Mouse (Mus musculus) frontal cortex, postnatal 14 days (tissue): ENCODE results near the gene Gm44973.
"Not testable (repeated sequence)": the region's sequence is repeated elsewhere in the genome, so short reads cannot be mapped to it uniquely, and the experiment has no call there.

Experiments used
- DNase-seq, 2 experiments: peaks; one replicate each; pipeline ENCODE4 v3.0.0; 2022; ENCODE audit warnings: low spot score in 2 of 2

Gene Gm44973

DNA sequence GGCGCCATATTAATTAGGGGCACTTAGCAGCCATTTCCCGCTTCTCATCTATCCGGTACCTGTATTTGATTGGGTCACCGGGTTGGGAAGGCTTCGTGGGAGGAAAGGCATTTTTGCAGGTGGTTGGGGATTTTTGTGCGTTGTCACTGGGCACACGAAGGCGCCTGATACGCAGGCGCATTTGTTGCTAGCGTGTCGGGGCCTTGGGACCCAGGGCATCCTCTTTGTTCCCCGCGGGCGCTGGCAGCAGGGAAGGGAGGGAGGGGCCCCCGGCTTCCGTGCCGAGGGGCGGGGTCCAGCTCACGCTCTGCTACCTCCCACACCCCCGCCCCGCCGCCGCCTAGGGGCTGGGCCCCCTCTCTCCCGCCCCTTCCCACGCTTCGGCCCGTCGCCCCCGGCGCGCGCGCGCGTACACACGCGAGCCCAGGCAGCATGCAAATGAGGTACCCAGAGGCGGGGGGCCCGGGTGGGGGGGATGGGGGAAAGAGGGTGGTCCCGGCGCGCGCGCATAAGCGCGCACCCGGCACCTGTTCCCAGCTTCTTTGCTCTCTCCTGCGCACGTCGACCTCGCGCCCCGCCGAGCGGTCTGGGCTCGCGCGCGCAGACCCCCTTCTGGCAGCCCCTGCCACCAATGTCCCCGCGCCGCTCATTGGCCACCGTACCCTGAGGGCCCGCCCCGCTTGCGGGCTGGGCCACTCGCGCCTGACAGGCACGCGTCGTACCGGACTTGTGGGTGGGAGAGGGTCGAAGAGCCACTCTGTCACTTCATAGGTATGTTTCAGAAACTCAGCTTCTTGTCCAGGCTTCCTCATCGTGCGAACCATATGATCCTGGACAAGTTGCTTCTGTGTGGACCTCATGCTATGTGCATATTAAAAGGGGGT, at the start of gene Gm44973:
Gm44973 (plus strand) TSS at position 379 of the 884 bp plus-strand sequence.
- DNase-seq, result peak; percentile 86 to 91

DNA sequence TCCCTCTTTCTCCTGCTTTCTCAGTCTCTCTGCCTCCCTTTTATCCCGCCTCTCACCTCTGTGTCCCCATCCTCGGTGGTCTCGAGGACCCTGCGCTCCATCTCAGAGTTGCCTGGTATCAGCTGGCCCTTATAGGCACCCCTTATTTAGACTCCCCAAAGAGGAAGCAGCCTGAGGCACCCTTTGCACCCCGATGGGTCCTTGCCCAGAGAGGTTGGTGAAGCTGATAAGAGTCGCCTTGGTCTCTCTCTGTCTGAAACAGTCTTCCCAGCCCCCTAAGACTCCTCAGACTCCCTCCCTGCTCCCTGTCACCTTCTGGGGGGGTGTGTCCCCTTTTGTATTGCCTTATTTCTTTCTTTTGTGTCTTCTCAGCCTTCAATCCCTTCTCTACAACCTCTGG, 44.2 kb upstream of the Gm44973 start, which contains the start of gene Sbk3:
Sbk3 (minus strand) TSS at position 101 of the 400 bp plus-strand sequence.
- DNase-seq, result no peak

DNA sequence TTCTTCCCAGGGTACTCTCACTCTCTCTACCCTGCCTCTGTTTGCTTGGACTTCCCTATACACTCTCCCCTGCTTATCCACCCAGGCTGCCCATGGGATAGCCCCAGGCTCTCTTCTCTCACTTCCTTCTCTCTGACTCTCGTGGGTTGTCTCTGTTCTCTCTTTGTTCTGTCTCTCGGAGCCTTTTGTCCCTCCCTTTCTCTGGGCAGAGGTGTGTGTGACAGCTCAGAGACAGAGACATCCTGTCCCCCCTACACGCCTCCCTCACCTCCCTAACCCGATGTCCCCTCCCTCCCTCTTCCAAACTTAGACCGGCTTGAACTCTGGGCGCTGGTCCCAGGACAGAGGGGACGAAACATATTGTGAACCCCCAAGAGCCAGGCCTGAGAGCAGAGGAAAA, 43.6 kb upstream of the Gm44973 start:
- DNase-seq, result no peak

DNA sequence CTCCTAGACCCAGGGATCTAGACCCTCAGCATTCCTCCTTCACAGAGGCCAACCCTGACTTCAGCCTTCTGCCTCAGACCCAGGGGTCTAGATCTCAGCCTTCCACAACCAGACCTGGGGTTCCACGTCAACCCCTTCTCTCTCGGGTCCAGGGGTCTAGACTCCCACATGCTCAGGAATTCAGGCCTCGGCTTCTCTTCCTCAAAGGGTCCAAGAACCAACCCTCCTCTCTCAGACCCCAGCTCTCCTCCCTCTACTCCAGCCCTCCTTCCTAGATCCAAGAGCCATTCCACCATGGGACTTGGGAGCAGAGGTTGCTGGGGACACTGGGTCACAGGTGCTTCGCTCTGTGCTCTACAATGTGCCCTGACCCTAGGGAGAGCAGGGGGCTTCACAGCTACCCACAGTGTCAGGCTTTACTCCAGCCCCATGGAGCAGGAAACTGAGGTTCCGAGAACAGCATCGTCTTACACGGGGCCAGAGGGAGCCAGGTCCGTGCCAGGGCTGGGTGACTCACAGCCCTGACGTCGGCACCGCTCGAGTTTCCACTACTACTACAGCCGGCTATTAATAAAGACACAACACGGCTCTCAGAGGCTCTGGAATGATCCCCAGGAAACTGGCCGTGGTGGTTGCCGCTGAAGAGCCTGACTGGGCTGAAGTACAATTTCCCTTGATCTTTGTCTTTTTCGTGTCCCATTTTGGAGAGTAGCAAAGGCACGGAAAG, 42.8 kb upstream of the Gm44973 start:
- DNase-seq, result no peak

DNA sequence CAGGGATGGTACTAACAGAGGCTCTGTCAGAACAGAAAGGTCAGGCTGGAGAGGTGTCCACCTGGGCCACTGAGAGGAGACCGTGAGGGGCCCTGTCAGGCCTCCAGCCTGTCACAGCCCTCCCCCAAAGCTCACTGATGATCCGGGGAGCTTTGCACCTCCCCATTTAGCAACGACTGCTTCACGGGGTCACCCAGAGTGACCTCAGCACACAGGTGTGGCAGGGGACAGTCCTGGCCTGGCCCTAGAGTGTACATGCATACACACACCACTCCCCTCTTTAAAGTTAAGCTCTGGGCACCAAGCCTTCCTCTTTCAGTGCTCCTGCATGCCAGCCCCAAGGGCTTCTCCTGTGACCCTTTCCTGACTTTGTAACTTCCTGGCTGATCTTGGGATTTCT, 39.8 kb upstream of the Gm44973 start:
- DNase-seq, result no peak

DNA sequence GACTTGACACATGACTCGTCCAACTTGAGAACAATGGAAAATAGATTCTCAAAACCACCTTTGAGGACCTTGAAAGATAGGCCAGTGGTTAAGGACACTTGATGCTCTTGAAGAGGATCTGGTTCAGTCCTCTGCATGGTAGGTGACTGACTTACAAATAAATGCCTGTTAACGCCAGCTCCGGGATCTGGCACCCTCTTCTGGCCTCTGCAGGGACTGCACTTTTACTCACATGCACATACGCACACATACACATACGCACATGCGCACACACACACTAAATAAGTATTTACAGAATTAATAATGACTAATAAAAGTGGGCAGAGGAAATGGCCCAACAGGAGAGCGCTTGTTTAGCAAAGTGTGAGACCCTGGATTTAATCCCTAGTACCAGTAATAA, 38.5 kb upstream of the Gm44973 start:
- no peak for DNase-seq

DNA sequence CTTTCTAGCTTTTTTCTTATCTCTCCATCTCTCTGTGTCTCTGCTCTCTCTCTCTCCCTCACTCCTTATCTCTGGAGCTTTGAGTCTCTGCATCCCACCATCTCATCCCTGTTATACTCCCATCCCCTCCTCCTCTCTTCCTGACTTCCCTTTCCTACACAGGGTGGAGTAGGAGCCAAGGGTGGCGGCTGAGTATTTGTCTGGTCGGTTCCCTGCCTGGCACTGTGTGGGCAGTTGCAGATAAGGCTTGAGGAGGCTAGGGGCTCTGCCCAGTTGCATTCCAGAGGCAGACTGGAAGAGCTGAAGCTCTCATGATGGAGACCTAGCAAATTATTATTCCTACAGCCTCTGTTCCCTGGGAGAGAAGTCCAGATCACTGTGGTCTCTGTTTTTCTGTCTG, 27.0 kb upstream of the Gm44973 start:
- DNase-seq, result no peak

DNA sequence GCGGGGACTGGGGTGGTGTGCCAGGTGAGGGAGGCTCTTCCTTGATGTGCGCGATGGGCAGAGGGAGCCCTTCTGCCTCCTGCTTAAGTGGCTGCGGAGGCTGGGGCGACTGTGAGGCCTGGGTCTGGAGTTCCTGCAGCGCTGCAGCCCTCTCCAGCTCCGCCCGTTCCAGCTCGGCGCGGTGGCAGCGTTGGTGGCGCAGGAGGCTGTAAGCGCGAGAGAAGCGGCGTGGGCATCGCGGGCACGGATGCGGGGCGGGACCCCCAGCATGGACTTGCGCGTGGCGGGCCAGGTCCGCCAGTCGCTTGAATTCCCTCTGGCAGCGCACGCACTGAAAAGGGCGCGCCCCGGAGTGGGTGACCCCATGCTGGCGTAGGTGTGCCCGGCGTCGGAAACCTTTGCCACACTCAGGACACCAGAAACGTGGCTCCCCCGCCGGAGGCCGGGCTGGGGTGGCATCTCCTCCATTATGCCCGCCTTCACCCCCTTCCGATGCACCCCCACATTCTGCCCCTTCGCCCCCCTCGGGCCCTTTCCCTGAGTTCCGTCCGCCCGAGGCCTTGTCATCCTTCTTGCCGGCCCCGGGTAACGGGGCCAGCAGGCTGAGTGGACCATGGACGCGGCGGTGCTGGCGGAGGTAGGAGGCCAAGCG, 21.8 kb upstream of the Gm44973 start:
- no peak for DNase-seq

DNA sequence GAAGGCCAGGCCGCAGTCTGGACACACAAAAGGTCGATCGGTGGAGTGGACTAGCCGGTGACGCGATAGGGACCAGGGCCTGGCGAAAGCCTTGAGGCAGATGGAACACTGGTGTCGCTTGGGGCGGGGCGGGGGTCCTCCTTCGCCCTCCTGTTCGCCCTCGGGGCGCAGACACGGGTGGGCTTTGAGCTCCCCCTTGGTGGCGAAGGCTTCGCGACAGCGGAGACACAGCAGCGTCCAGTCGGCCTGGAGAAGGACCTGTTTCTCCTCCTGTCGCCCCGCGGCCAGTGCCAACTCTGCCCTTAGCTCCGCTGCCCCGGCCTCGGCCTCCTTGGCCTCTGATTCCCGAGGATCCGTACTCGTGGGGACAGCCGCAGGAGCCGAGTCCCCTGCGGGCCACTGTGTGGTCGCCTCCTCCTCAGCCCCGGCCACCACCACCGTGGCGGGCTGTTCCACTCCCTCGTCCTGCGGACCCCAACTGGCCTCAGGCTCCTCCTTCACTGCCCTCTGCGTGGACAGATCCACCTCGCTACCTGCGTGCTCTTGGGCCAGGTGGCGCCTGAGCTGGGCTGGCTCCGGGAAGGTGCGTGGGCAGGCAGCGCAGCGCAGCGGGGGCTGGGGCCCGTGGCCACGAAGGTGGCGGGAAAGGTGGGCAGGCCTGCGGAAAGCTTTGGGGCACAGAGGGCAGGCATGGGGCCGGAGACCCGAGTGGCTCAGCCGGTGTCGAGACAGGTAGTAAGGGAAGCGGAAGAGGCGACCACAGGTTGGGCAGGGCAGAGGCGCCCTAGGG, 21.1 kb upstream of the Gm44973 start:
- DNase-seq, result no peak

DNA sequence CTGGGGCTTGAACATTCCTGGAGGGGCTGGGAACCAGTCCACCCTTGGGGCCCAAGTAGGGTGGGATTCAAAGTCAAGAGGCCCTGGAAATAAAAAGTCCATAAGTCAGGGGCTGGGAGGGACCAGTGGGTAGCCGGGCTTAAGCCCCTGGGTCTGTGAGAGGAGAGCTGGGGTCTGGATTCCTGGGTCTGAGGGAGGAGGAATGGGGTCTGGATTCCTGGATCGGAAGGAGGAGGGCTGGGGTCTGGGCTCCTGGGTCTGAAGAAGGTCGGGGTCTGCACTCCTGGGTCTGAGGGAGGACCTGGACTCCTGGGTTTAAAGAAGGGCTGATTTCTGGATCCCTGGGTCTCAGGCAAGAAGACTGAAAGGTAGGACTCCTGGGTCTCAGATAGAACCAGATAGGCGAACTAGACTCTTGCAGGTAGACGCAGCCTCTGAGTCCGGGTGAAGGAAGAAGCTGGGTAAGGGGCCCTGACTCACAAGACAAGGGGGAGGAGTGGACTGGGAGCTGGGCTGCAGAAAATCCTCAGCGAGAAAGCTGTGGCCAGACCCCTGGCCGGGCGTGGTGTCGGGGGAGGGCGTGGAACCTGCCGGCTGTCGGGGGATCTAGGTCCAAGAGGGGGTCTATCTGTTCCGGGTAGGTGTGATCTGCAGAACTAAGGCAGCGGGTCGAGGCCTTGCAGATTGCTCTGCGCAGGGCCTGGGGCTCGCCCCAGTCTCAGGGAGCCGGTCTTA, 19.9 kb upstream of the Gm44973 start:
- DNase-seq, result no peak

DNA sequence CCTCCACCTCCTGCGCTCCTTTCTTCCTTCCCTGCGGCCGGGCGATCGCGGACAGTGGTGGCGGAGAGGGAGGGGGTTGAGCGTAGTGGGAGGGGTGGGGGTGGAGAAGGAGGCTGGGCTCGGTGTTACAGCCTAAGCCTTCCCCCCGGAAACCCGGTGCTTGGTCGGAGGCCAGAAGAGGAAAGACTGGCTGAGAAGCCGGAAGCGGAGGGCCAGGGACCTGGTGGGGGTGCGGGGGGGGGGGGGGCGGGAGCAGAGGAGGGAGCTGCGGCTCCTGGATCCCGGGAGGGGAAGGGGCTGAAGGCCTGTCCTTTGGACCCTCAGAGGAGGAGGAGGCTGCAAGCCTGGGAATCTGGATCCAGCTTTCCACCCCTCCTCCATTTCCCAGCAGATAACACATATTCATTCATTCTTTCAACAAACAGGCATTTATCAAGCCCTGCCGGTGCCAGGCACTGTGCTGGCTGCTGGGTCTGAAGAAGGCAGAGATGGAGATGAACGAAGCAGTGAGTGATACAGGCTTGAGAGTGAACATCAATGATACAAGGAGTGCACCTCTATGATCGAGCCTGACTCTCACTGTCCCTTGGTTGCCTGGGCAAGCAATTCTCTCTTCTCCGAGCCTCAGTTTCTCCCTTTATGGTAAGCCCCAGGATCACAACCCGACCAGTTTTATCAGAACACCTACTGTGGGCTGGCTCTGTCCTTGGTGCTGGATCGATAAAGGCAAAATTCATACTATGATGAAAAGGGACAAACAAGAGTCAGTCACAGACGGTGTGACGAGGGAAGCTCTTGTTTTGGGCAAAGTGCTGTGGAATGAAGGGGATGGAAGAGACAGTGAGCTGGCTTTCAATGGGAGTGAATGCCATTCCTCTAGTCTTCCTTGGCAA, 19.0 kb upstream of the Gm44973 start, which contains the start of gene Zfp579:
Zfp579 (minus strand) TSS at position 156 of the 893 bp plus-strand sequence.
- DNase-seq, result peak; percentile 83 to 89

DNA sequence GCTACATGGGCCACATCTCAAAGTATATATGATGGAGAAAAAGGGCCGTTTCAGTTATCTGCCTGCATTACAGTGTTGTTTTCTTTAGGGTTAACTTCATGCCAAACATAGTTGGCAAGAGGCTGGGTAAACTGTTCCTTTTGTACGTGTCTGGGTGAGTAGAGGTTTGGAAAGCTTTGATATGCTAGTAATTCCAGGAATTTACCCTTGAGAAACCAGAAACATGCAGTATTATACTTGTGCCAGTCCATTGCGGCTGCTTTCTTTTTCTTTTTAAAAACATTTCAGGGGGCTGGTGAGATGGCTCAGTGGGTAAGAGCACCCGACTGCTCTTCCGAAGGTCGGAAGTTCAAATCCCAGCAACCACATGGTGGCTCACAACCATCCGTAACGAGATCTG, 18.4 kb upstream of the Gm44973 start:
- no peak for DNase-seq

DNA sequence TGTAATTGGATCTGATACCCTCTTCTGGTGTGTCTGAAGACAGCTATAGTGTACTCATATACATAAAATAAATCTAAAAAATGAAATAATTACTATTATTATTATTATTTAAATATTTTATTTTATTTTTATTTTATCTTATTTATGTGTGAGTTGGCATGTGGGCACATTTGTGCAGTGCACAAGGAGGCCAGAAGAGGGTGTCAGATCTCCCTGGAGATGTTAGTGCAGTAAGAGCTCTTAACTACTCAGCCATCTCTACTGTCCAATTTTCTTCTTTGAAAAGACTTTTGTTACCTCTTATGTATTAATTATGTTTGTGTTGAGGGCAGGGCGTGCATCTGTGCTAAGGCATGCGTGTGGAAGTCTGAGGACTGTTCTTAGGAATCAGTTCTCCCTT, 15.4 kb upstream of the Gm44973 start:
- no peak for DNase-seq

DNA sequence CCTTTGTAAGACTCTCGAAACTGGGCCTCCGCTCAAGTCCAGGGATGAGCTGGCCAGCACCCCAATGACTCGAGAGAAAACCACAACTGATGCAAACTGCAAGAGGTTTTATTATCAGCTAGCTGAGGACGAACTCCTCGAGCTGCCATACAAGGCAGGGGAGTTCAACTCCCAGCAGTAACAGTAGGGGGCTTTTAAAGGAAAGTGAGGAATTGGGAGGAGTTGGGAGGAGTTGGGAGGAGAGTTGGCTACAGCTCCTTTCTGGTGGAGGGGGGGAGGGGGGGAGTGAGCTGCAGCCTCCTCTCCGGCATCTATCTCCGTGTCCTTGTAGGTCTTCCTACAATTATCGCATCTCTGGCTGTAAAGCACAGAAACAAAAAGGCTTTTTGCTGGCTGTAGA, 12.4 kb upstream of the Gm44973 start:
- not testable (repeated sequence) for DNase-seq

DNA sequence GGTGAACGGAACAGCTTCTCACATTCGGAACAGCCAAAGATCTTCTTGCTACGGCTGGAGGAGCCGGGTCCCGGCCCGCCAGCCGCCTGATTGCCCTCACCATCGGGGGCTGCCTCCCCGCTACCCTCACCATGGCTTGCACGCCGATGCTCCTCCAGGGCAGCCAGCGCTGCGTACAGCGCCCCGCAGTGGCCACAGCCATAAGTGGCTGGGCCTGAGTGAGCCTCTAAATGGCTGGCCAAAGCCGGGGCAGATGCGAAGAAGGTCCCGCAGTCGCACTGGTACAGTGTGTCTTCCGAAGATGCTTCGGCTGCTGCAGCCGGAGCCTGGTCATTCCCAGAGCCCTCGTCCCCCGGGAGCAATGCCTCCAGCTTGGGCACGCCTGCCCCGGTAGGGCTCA, 7.1 kb upstream of the Gm44973 start:
- no peak for DNase-seq

DNA sequence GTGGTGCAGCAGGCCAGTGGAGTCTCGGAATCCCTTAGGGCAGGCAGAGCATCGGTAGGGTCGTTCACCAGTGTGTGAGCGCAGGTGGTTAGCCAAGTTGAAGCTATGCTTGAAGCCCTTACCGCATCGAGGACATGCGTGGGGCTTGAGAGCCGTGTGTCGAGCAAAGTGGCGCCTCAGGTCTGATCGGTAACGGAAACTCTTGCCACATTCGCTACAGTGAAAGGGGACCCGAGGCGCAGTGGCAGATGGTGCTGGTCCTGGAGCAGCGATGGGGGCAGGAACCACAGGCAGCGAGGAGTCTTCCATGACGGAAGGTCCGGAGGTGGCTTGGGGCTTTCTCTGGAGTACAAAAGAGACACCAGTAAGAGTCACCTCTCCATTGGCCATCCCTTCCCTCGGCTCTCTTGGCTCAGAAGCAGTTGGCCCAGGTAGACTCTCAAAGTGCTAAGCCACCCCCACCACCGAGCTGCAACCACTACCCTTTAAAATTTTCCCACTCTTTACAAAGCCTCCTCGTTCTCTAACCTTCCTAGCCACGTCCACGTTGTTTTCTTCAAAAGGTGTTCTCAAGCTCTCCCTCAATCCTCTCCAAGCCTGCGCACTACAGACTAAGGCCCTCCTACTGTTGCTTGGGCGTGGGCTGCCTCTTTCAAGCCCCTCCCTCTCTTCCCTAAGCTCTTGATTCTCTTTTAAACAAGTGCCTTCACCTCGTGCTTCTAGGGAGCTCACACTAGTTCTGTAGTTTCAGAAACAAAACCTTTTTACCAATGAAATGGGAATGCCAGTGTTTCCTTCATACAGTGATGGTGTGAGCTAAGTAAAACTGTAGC, 2.4 kb upstream of the Gm44973 start:
- no peak for DNase-seq

DNA sequence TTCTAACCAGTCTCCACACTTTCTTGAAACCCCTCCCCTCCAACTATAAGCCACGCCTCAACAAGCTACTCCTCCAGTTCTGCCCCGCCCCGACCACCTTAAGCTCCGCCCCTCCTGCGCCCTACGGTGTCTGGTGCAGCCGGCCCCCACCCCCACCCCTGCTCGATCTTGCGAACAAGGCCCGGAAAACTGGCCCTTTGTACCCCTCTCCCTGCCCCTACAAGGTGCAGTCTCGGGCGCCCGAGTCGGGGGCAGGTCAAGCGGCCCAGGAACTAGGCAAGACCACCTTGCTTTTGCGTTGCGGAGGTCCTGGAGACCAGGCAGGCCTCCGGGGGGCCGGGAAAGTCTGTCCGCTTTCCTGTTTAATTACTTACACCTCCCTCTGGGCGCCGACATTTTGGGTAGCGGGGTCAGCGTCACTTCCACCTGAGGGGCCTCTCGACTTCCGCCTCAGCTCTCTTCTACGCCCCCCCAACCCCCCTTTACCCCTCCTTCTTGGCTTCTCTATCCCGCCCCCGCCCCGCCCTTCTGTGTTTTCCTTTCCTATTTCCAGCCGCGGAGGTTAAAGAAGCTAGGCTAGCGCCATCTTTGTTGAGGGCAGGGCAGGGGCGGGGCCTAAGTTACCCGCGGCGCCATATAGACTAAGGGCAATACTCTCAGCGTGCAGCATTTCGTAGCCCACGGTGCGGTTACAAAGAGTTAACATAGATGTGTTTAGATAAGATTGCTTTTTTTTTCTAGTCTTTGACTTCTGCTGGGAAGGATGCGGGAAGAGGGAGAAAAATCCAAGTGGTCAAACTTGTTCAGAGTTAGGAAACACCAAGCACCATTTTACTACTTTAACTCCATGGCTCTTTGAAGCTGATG, 812 bp upstream of the Gm44973 start, which contains the start of the genes Zfp524 and Fiz1:
Zfp524 (plus strand) TSS at position 165 of the 867 bp plus-strand sequence.
Fiz1 (minus strand) TSS at position 447 of the 867 bp plus-strand sequence.
- DNase-seq, result peak; percentile 96

DNA sequence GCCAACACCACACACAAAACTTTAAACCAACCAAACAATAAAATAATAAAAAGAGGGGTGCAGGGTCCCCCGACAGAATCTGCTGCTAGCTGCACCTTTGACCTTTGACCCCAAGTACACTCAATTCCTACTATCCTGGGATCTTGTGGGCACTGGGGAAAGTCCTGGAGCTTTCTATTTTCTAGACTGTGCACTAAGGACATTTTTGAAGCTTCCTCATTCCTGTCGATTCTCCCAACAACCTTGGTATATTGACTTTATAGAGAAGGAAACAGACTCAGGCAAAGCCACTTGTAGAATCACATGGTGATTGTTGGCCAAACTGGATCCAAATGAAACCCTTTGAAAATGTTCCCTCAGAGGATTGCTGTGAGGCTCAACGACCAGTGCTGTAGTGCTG, 761 bp downstream of the Gm44973 start:
- no peak for DNase-seq
